Mouse (Mus musculus): Measurements from ENCODE around the gene Akap2.

Gene Akap2

DNA sequence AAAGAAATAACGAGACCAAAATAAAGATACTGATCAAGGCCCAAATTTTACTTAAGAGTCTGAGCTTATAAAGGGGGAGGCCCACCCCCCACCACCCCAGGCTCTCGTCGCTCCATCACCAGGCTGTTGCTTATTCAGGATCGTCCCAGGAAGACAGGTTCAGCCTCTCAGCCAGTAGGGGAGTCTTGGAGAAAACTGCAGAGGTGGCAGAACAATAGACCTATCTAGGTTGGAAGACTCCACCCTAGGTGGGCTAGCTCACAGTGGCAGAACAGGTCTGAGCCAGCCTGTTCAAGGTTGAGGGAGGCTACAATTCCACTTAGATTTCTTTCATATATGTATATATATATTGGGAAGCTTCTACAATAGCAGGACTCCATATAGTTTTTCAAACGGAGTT, 216.7 kb downstream of the Akap2 start:
- in situ Hi-C loops (cut with MboI; ENCODE audit: low sequenced_read_pairs), result no loop called here

DNA sequence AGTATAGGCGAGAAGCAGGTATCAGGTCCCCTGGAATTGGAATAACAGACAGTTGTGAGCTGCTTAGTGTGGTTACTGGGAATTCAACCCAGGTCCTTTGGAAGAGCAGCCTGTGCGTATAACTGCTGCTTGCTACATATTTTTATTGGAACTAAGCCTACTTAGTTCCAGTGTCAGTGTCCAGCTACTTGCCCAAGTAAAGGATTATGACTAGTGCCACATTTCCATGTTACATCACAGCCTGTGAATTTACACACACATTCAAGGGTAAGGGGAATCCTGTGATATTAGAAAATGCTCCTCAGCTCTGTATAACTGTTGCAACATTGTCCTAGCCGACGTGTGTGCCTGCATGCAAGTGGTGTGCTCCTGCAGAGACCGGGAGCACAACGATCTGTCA, 219.8 kb downstream of the Akap2 start:
- in situ Hi-C loops (cut with MboI; ENCODE audit: low sequenced_read_pairs), result no loop called here

DNA sequence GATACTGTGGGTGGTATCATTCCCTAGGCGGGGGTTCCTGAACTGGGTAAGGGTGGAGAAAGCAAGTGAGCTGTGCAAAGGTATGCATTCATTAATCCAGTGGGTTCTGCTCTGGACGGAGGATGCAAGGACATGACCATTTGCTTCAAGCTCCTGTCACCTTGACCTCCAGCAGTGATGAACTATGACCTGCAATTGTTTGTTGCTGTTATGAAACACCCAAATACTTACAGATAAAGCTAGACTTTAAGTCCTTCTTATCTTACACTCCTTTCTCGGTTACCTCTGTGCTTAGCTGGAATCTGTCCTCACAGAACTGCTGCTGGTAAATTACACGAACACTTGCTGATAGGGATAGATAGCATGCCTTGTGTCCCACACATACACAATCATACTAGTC, 223.2 kb downstream of the Akap2 start:
- in situ Hi-C loops (cut with MboI; ENCODE audit: low sequenced_read_pairs), result no loop called here

DNA sequence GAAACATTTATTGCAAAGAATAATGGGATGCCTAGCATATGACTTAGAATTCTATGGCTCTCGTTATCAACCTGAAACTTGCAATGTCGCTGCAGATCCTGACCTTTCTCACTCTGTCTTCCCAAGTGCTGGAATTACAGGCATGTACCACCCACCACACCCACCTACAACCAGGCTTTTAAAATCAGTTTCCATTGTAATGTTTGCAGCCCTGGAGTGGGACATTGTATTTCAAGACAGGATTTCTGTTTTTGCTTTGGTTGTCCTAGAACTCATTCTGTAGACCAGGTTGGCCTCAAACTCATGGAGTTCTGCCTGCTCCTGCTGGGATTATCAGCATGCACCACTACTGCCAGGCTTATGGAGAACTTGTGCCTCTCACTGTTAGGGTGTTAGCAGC, 225.4 kb downstream of the Akap2 start:
- in situ Hi-C loops (cut with MboI; ENCODE audit: low sequenced_read_pairs), result no loop called here

Measured in CH12F3 (cell line).